Mouse (Mus musculus): ENCODE measurements around the gene Fxyd4. TPM values are rescaled to one million over a fixed set of nuclear protein-coding genes. Genes with fewer than 3 reads are reported as not detected.

The Fxyd4 gene
- polyA plus RNA-seq, 1 experiment from 2014 or later = 0.30 TPM

DNA sequence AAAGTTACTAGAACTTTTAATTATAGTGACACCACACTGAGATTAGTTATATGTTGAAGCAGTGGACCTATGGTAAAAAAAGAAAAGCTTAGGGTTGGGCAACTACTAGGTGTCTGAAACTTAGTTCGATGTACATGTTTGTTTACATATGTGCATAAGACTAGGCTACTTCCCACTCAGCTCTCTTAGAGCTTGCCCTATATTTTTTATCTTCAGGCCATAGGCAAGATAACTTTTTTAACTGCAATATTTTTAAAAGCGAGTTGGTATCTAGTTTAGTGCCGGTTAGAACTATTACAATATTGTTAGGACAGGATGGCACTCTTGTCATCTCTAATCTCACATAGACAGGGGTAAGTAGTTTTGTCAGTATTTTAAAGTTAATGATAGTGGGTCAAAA lies 15.5 kb downstream of the Fxyd4 start:
- Histone ChIP-seq H3K27ac (ENCODE audit: low read length) (no peak overlapping the region), H3K4me1 (ENCODE audit: control insufficient read depth, low read depth, low read length) (peaks cover 30% of the 10 kb centered on the region), H3K36me3 (ENCODE audit: control insufficient read depth, insufficient read depth) (peaks cover 46% of the 10 kb centered on the region), H3K4me2 (ENCODE audit: low read depth, low read length) (no peak overlapping the region), H3K9ac (ENCODE audit: low read depth, low read length) (no peak overlapping the region), H3K9me3 (replicated peaks; ENCODE audit: control insufficient read depth, low read length) (no peaks in the 10 kb centered on the region), H3K4me3 (ENCODE audit: low read depth, low read length) (no peak overlapping the region), H3K27me3 (ENCODE audit: control insufficient read depth, insufficient read depth, low read depth, low read length) (no peaks in the 10 kb centered on the region)
- ATAC-seq (ENCODE audit: low read depth) = no peak
- WGBS (ENCODE audit: insufficient replicate concordance) = 71% methylated on average over 3 of the region's 3 CpGs

DNA sequence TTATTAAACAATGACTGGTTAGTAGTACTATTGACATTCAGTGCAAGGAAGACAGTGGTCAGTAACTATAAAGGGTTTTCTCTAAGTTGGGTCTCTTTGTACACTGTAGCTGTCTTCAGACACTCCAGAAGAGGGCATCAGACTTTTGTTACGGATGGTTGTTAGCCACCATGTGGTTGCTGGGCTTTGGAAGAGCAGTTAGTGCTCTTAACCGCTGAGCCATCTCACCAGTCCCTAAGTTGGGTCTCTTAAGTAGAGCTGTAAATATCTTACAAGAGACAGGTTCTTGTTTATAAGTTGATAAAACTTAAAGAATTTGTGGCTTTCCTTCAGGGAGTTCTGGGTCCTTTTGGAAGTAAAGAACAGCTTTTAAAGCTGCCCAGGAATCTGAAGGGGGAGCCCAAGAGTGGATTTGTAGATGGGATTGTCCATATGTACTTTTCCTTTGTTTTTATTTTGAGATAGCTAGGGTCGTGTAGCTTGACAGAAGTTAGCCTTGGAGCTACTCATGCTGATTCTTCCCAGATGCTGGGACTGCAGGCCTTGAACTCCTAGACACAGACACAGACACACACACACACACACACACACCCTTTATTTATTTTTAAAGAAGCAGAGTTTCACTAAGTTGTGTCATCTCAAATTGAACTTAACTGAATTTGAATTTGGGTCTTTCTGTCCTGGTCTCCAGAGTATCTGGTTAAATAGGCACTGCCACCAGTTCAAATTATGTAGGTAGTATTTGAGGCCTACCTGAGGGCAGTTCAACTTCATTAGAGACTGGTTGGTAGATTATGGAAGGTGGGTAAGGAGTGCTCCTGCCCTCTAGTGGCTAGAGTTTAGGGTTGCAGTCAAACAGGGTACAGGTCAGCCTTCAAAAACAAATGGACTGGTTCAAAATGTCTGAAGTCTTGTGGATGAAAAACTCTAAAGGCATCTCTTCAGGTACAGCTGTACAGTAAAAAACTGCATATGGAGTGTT lies 16.5 kb downstream of the Fxyd4 start:
- H3K9me3 ChIP-seq (replicated peaks; ENCODE audit: control insufficient read depth, low read length) = no peaks in the 10 kb centered on the region
- H3K4me3 ChIP-seq (ENCODE audit: low read depth, low read length) = peak overlapping the region; percentile 21
- peaks cover 34% of the 10 kb centered on the region for H3K4me1 ChIP-seq (ENCODE audit: control insufficient read depth, low read depth, low read length)
- peak overlapping the region; percentile 96 for H3K4me2 ChIP-seq (ENCODE audit: low read depth, low read length)
- WGBS (ENCODE audit: insufficient replicate concordance) = 42% methylated on average over 3 of the region's 3 CpGs
- peaks cover 37% of the 10 kb centered on the region for H3K36me3 ChIP-seq (ENCODE audit: control insufficient read depth, insufficient read depth)
- no peak for ATAC-seq (ENCODE audit: low read depth)
- H3K27me3 ChIP-seq (ENCODE audit: control insufficient read depth, insufficient read depth, low read depth, low read length) = no peaks in the 10 kb centered on the region
- peak overlapping the region; percentile 65 for H3K27ac ChIP-seq (ENCODE audit: low read length)
- H3K9ac ChIP-seq (ENCODE audit: low read depth, low read length) = peak overlapping the region; percentile 45

- Histone ChIP-seq H3K9ac (ENCODE audit: low read depth, low read length) (peak overlapping the region; percentile 62), H3K4me2 (ENCODE audit: low read depth, low read length) (peak overlapping the region; percentile 96), H3K9me3 (replicated peaks; ENCODE audit: control insufficient read depth, low read length) (no peaks in the 10 kb centered on the region), H3K4me3 (ENCODE audit: low read depth, low read length) (peak overlapping the region; percentile 71), H3K27ac (ENCODE audit: low read length) (peak overlapping the region; percentile 99), H3K4me1 (ENCODE audit: control insufficient read depth, low read depth, low read length) (peaks cover 53% of the 10 kb centered on the region), H3K36me3 (ENCODE audit: control insufficient read depth, insufficient read depth) (peaks cover 29% of the 10 kb centered on the region), H3K27me3 (ENCODE audit: control insufficient read depth, insufficient read depth, low read depth, low read length) (no peaks in the 10 kb centered on the region)
- ATAC-seq (ENCODE audit: low read depth) = no peak
- 17% methylated on average over 5 of the region's 5 CpGs for WGBS (ENCODE audit: insufficient replicate concordance)
Measured at GRCm38 (mm10) chr6:117918043-117918442, 19.4 kb downstream of the Fxyd4 start.

DNA sequence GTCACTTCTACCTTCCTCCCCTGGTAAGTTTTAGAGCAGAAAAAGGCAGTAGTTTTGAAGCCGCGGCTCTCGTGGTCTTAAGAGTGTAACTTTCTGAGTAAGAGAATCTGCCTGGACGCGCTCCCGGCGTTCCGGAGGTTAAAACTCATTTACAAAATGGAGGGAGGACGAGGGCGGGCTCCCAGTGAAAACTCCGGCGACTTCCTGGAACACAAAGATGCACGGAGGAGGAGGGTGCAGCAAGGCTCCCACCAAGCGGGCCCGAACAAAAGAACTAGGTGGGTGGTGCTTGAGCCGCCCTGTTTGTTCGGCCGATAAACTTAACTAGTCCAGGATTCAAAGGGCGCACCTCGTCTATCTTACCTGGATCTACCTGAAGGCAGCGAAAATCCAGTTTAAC lies 19.9 kb downstream of the Fxyd4 start:
- Histone ChIP-seq H3K27ac (ENCODE audit: low read length) (peak overlapping the region; percentile 99), H3K9ac (ENCODE audit: low read depth, low read length) (peak overlapping the region; percentile 62), H3K4me2 (ENCODE audit: low read depth, low read length) (peak overlapping the region; percentile 96), H3K4me3 (ENCODE audit: low read depth, low read length) (peak overlapping the region; percentile 71), H3K4me1 (ENCODE audit: control insufficient read depth, low read depth, low read length) (peaks cover 53% of the 10 kb centered on the region), H3K9me3 (replicated peaks; ENCODE audit: control insufficient read depth, low read length) (no peaks in the 10 kb centered on the region), H3K27me3 (ENCODE audit: control insufficient read depth, insufficient read depth, low read depth, low read length) (no peaks in the 10 kb centered on the region), H3K36me3 (ENCODE audit: control insufficient read depth, insufficient read depth) (peaks cover 26% of the 10 kb centered on the region)
- WGBS (ENCODE audit: insufficient replicate concordance) = under 1% methylated on average over 21 of the region's 21 CpGs
- ATAC-seq (ENCODE audit: low read depth) = peak; percentile 30

GRCm38 (mm10) chr6:117916737-117917426 lies 20.6 kb downstream of the Fxyd4 start:
- ATAC-seq (ENCODE audit: low read depth) = peak; percentile 94
- peaks cover 20% of the 10 kb centered on the region for H3K36me3 ChIP-seq (ENCODE audit: control insufficient read depth, insufficient read depth)
- H3K4me1 ChIP-seq (ENCODE audit: control insufficient read depth, low read depth, low read length) = peaks cover 53% of the 10 kb centered on the region
- peak overlapping the region; percentile 71 for H3K4me3 ChIP-seq (ENCODE audit: low read depth, low read length)
- H3K4me2 ChIP-seq (ENCODE audit: low read depth, low read length) = peak overlapping the region; percentile 96
- H3K27ac ChIP-seq (ENCODE audit: low read length) = peak overlapping the region; percentile 99
- no peaks in the 10 kb centered on the region for H3K27me3 ChIP-seq (ENCODE audit: control insufficient read depth, insufficient read depth, low read depth, low read length)
- WGBS (ENCODE audit: insufficient replicate concordance) = under 1% methylated on average over 62 of the region's 62 CpGs
- H3K9me3 ChIP-seq (replicated peaks; ENCODE audit: control insufficient read depth, low read length) = no peaks in the 10 kb centered on the region
- H3K9ac ChIP-seq (ENCODE audit: low read depth, low read length) = peak overlapping the region; percentile 62

DNA sequence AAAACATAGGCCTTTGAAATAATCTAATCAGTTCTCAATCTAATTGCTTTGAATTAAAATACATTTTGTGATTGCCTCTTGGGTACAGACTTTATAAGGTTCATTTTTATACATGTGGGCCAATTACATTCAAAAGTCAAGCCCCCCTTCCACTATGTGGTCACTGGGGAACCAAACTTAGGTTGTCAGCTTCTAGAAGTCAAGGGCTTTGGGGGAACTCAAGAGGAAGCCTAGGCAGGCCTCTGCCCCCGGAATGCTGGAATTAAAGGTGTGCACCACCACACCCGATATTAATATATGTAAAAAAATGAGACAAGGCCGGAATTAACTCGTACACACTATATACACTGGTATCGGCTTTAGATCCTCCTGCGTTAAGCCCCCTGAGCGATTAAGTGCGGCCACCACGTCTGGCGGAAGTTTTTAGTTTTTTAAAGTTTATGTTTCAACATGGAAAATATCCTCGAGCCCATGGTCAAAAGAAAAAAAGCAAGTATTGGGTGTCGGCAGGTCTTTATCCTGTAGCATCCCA lies 21.2 kb downstream of the Fxyd4 start:
- no peak for ATAC-seq (ENCODE audit: low read depth)
- Histone ChIP-seq H3K4me3 (ENCODE audit: low read depth, low read length) (peak overlapping the region; percentile 71), H3K4me2 (ENCODE audit: low read depth, low read length) (peak overlapping the region; percentile 96), H3K27ac (ENCODE audit: low read length) (peak overlapping the region; percentile 99), H3K27me3 (ENCODE audit: control insufficient read depth, insufficient read depth, low read depth, low read length) (no peaks in the 10 kb centered on the region), H3K4me1 (ENCODE audit: control insufficient read depth, low read depth, low read length) (peaks cover 50% of the 10 kb centered on the region), H3K36me3 (ENCODE audit: control insufficient read depth, insufficient read depth) (peaks cover 14% of the 10 kb centered on the region), H3K9me3 (replicated peaks; ENCODE audit: control insufficient read depth, low read length) (no peaks in the 10 kb centered on the region), H3K9ac (ENCODE audit: low read depth, low read length) (peak overlapping the region; percentile 62)
- under 1% methylated on average over 12 of the region's 12 CpGs for WGBS (ENCODE audit: insufficient replicate concordance)

GRCm38 (mm10) chr6:117914541-117914940 lies 23.0 kb downstream of the Fxyd4 start:
- H3K27ac ChIP-seq (ENCODE audit: low read length) = peak overlapping the region; percentile 66; the same call in 1 of the 2 replicates
- ATAC-seq (ENCODE audit: low read depth) = no peak

DNA sequence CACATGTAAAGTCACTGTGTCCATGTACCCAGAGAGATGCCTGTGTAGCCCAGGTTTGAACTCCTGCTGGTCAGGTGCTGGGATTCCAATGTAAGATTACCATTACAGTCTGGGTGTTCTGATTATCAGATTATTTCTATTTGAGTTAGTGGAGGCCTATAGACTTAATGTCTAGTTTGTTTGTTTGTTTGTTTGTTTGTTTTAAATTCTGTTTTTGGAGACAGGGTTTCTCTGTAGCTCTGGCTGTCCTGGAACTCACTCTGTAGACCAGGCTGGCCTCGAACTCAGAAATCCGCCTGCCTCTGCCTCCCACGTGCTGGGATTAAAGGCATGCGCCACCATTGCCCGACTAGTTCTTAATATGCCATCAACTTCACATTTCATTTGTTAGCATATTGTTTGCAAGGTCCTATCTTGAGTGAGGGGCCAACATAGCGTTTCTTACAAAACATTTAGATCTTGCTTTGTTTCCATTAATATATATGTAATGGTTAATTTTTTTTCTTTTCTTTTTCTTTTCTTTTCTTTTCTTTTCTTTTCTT lies 27.3 kb downstream of the Fxyd4 start:
- H3K27ac ChIP-seq (ENCODE audit: low read length) = 0 out of 2 replicates have a peak overlapping the region, but pooled peaks have one; percentile 2
- H3K9me3 ChIP-seq (replicated peaks; ENCODE audit: control insufficient read depth, low read length) = no peaks in the 10 kb centered on the region
- no peaks in the 10 kb centered on the region for H3K27me3 ChIP-seq (ENCODE audit: control insufficient read depth, insufficient read depth, low read depth, low read length)
- H3K4me3 ChIP-seq (ENCODE audit: low read depth, low read length) = peak overlapping the region; percentile 99
- ATAC-seq (ENCODE audit: low read depth) = no peak
- H3K36me3 ChIP-seq (ENCODE audit: control insufficient read depth, insufficient read depth) = no peaks in the 10 kb centered on the region
- H3K4me2 ChIP-seq (ENCODE audit: low read depth, low read length) = peak overlapping the region; percentile 98
- H3K4me1 ChIP-seq (ENCODE audit: control insufficient read depth, low read depth, low read length) = peaks cover 45% of the 10 kb centered on the region
- 38% methylated on average over 6 of the region's 6 CpGs for WGBS (ENCODE audit: insufficient replicate concordance)
- H3K9ac ChIP-seq (ENCODE audit: low read depth, low read length) = no peak overlapping the region

More at GRCm38 (mm10) chr6:117914541-117914940, 23.0 kb downstream of the Fxyd4 start:
- Histone ChIP-seq H3K9me3 (replicated peaks; ENCODE audit: control insufficient read depth, low read length) (no peaks in the 10 kb centered on the region), H3K4me1 (ENCODE audit: control insufficient read depth, low read depth, low read length) (peaks cover 47% of the 10 kb centered on the region), H3K9ac (ENCODE audit: low read depth, low read length) (peak overlapping the region; percentile 33; the same call in 1 of the 2 replicates), H3K27me3 (ENCODE audit: control insufficient read depth, insufficient read depth, low read depth, low read length) (no peaks in the 10 kb centered on the region), H3K36me3 (ENCODE audit: control insufficient read depth, insufficient read depth) (peaks cover 4% of the 10 kb centered on the region), H3K4me3 (ENCODE audit: low read depth, low read length) (no peak overlapping the region), H3K4me2 (ENCODE audit: low read depth, low read length) (peak overlapping the region; percentile 5; the same call in 1 of the 2 replicates)

Data from liver, embryonic 16.5 days (tissue).